Mouse (Mus musculus) midbrain, embryonic 13.5 days (tissue): ENCODE results near the gene Cysltr1. TPM values are rescaled to one million over a fixed set of nuclear protein-coding genes. Genes with fewer than 3 reads are reported as not detected.

Experiments used
- ATAC-seq: fragments of 200-750 bp; cut with Nextera tagmentation; 2 replicates; pipeline ENCODE4 v1.8.0; 2017; ENCODE audit warnings: mild to moderate bottlenecking, moderate TSS enrichment, moderate library complexity
- H3K27ac ChIP-seq: fragments of 300-500 bp; sonication (generic); 2 replicates; pipeline ENCODE4 v1.5.1; 2015; ENCODE audit warnings: inconsistent platforms, mild to moderate bottlenecking, moderate library complexity
- H3K27me3 ChIP-seq: fragments of 300-500 bp; sonication (generic); 2 replicates; pipeline ENCODE4 v1.6.1; 2015; ENCODE audit warnings: mild to moderate bottlenecking, inconsistent platforms
- H3K36me3 ChIP-seq: fragments of 300-500 bp; sonication (generic); 2 replicates; pipeline ENCODE4 v1.6.1; 2015; ENCODE audit warnings: mild to moderate bottlenecking, inconsistent platforms
- H3K4me1 ChIP-seq: fragments of 300-500 bp; sonication (generic); replicated peaks from 2 replicates; pipeline ENCODE4 v1.6.1; 2015; ENCODE audit warnings: inconsistent platforms
- H3K4me2 ChIP-seq: fragments of 300-500 bp; sonication (generic); replicated peaks from 2 replicates; pipeline ENCODE4 v1.6.1; 2015; ENCODE audit warnings: moderate library complexity, mild to moderate bottlenecking, inconsistent platforms
- H3K4me3 ChIP-seq: fragments of 300-500 bp; sonication (generic); replicated peaks from 2 replicates; pipeline ENCODE4 v1.5.1; 2015; ENCODE audit warnings: mild to moderate bottlenecking, inconsistent platforms
- H3K9ac ChIP-seq: fragments of 300-500 bp; sonication (generic); replicated peaks from 2 replicates; pipeline ENCODE4 v1.6.1; 2015; ENCODE audit warnings: mild to moderate bottlenecking, inconsistent platforms
- H3K9me3 ChIP-seq: fragments of 300-500 bp; sonication (generic); 2 replicates; pipeline ENCODE4 v1.6.1; 2016; ENCODE audit warnings: mild to moderate bottlenecking, inconsistent platforms
- WGBS: fragments of 180-500 bp; shearing (Covaris S2); methylation state at CpG from one replicate; pipeline ENCODE4 v1.1.7; 2015; 5-methylcytosine and 5-hydroxymethylcytosine counted together
- polyA plus RNA-seq: library from polyadenylated mRNA; unstranded; fragments of >200 nt; fragmentation: Nextera tagmentation; extraction: Ambion mirVana; gene quantifications from 2 replicates; pipeline ENCODE4 v1.2.1, GENCODE M21; 2015

The Cysltr1 gene
- polyA plus RNA-seq, 1 experiment from 2014 or later: 0.43 TPM

GRCm38 (mm10) chrX:106578966-106579365 is 24.5 kb downstream of the Cysltr1 start:
- Histone ChIP-seq H3K4me3 (no peak overlapping the region), H3K4me2 (no peak overlapping the region), H3K27me3 (no peaks in the 10 kb centered on the region), H3K4me1 (no peaks in the 10 kb centered on the region), H3K9me3 (no peaks in the 10 kb centered on the region), H3K36me3 (no peaks in the 10 kb centered on the region), H3K9ac (no peak overlapping the region), H3K27ac (no peak overlapping the region)
- 52% methylated on average over 3 of the region's 3 CpGs for WGBS
- no peak for ATAC-seq

GRCm38 (mm10) chrX:106555457-106555856 is 48.0 kb downstream of the Cysltr1 start:
- H3K4me2 ChIP-seq: no peak overlapping the region
- 91% methylated on average over 2 of the region's 2 CpGs for WGBS
- no peak for ATAC-seq

GRCm38 (mm10) chrX:106536359-106536758 is 67.1 kb downstream of the Cysltr1 start:
- no peak overlapping the region for H3K27ac ChIP-seq
- 40% methylated on average over 3 of the region's 3 CpGs for WGBS
- ATAC-seq: no peak
- H3K4me1 ChIP-seq: no peaks in the 10 kb centered on the region
- H3K9me3 ChIP-seq: no peaks in the 10 kb centered on the region
- no peaks in the 10 kb centered on the region for H3K27me3 ChIP-seq
- no peak overlapping the region for H3K4me2 ChIP-seq
- no peak overlapping the region for H3K9ac ChIP-seq
- H3K36me3 ChIP-seq: no peaks in the 10 kb centered on the region
- H3K4me3 ChIP-seq: no peak overlapping the region

More at GRCm38 (mm10) chrX:106555457-106555856, 48.0 kb downstream of the Cysltr1 start:
- Histone ChIP-seq H3K9ac (no peak overlapping the region), H3K36me3 (no peaks in the 10 kb centered on the region), H3K27me3 (no peaks in the 10 kb centered on the region), H3K4me3 (no peak overlapping the region), H3K9me3 (no peaks in the 10 kb centered on the region), H3K27ac (no peak overlapping the region), H3K4me1 (no peaks in the 10 kb centered on the region)

Other genes with a start within 250 kb of the Cysltr1 start
- 2.1 and 3.0 TPM in 2 replicates for gene Fndc3c1, start 118.3 kb downstream of the Cysltr1 start, polyA plus RNA-seq
- gene Gm5127, start 20.5 kb downstream of the Cysltr1 start, polyA plus RNA-seq: 0.21 and 0.40 TPM in 2 replicates
- 0.53 and 0.74 TPM in 2 replicates for gene Rtl3, start 237.0 kb upstream of the Cysltr1 start, polyA plus RNA-seq